ENCODE assay signal across 25 mouse cellular contexts in the genomic region with DNA sequence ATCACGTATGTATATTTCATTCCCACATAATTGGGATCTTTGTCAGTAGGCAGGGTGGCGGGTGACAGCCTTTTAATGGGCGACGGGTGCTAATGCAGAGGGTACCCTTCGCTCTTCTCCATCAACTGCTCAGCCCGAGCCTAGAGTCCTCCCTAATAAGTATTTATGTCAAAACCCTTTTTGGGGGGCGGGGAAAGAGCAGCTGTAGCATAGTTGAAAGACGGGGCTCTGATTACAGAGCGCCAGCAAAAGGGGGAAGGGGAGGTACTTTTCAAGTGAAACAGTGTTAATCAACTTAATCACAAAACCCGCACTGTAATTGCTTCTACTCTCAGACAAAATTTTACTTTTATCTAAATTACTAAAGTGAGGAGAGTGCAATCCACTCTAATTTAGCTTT.
A peak's percentile ranks its signal among the peaks of the same experiment; 100 is the strongest.
DNase-seq lines count a peak whose midpoint lies in the region; ATAC-seq and TF ChIP-seq lines count a peak whose summit lies in the region.
"Had no signal": no experiment of that assay in that cellular context is flagged by ENCODE, and none has a peak within 500 bp of the region (broad histone marks: within the 10 kb centered on the region; RNA-seq: fewer than 3 reads in every experiment).

No protein-coding gene starts in this region.

- peak; percentile 57; the same call in 1 of the 2 replicates for ATAC-seq in forebrain, embryonic 12.5 days (ENCODE audit: low FRiP score)
- ATAC-seq in midbrain, embryonic 16.5 days = peak; percentile 49; the same call in 1 of the 2 replicates
- peak; percentile 78 for ATAC-seq in forebrain, embryonic 16.5 days
- ATAC-seq: intestine, postnatal 0 days; Patski had no signal

- H3K9me3 ChIP-seq in forebrain, embryonic 12.5 days = no peaks in the 10 kb centered on the region
- H3K9me3 ChIP-seq in forebrain, embryonic 10.5 days = peaks cover 4% of the 10 kb centered on the region
- no peaks in the 10 kb centered on the region for H3K9me3 ChIP-seq in midbrain, embryonic 16.5 days (replicated peaks; ENCODE audit: control insufficient read depth, low read length, poor library complexity, severe bottlenecking)
- H3K9me3 ChIP-seq in midbrain, embryonic 10.5 days (replicated peaks) = no peaks in the 10 kb centered on the region
- H3K9me3 ChIP-seq in forebrain, embryonic 16.5 days (ENCODE audit: control insufficient read depth, low read length) = no peaks in the 10 kb centered on the region
- H3K9me3 ChIP-seq: embryonic facial prominence, embryonic 15.5 days; hindbrain, embryonic 12.5 days; hindbrain, embryonic 15.5 days had no signal

- no peak for TF ChIP-seq CTCF in left cerebral cortex, adult 2 months (IDR thresholded peaks at IDR 0.05)

- intact Hi-C loops in left cerebral cortex, adult 2 months (cut with DNase I) = no loop called here

- no peak overlapping the region for H3K27ac ChIP-seq in forebrain, embryonic 12.5 days
- H3K27ac ChIP-seq in forebrain, embryonic 10.5 days = no peak overlapping the region
- no peak overlapping the region for H3K27ac ChIP-seq in midbrain, embryonic 16.5 days (ENCODE audit: low read length)
- no peak overlapping the region for H3K27ac ChIP-seq in midbrain, embryonic 10.5 days (replicated peaks)
- no peak overlapping the region for H3K27ac ChIP-seq in forebrain, embryonic 16.5 days (ENCODE audit: low read length)
- no peak overlapping the region for H3K27ac ChIP-seq in left cerebral cortex, adult 2 months
- H3K27ac ChIP-seq: embryonic facial prominence, embryonic 15.5 days; heart, adult 2 months; hindbrain, embryonic 12.5 days; hindbrain, embryonic 15.5 days had no signal

- no peak overlapping the region for H3K4me2 ChIP-seq in forebrain, embryonic 12.5 days
- H3K4me2 ChIP-seq in midbrain, embryonic 16.5 days (ENCODE audit: low read length) = no peak overlapping the region
- H3K4me2 ChIP-seq in forebrain, embryonic 16.5 days (ENCODE audit: low read length) = no peak overlapping the region
- H3K4me2 ChIP-seq: embryonic facial prominence, embryonic 15.5 days; heart, embryonic 11.5 days; hindbrain, embryonic 12.5 days; hindbrain, embryonic 15.5 days had no signal

- 0 out of 2 replicates have a peak, but pooled peaks cover 13% of the 10 kb centered on the region for H3K27me3 ChIP-seq in forebrain, embryonic 12.5 days
- H3K27me3 ChIP-seq in forebrain, embryonic 10.5 days (ENCODE audit: poor library complexity, severe bottlenecking) = no peaks in the 10 kb centered on the region
- H3K27me3 ChIP-seq in midbrain, embryonic 16.5 days (ENCODE audit: control insufficient read depth, insufficient read depth, low read depth, low read length) = no peaks in the 10 kb centered on the region
- H3K27me3 ChIP-seq in midbrain, embryonic 10.5 days (ENCODE audit: low read depth, poor library complexity, severe bottlenecking) = no peaks in the 10 kb centered on the region
- H3K27me3 ChIP-seq in forebrain, embryonic 16.5 days (replicated peaks; ENCODE audit: control insufficient read depth, insufficient read depth, low read length) = peaks cover 12% of the 10 kb centered on the region; the same call in 1 of the 2 replicates
- H3K27me3 ChIP-seq: embryonic facial prominence, embryonic 15.5 days; hindbrain, embryonic 12.5 days; hindbrain, embryonic 15.5 days; Patski had no signal

- H3K4me3 ChIP-seq in forebrain, embryonic 12.5 days (replicated peaks) = no peak overlapping the region
- no peak overlapping the region for H3K4me3 ChIP-seq in forebrain, embryonic 10.5 days
- no peak overlapping the region for H3K4me3 ChIP-seq in midbrain, embryonic 16.5 days (ENCODE audit: low read depth, low read length)
- H3K4me3 ChIP-seq in midbrain, embryonic 10.5 days = no peak overlapping the region
- no peak overlapping the region for H3K4me3 ChIP-seq in forebrain, embryonic 16.5 days (replicated peaks; ENCODE audit: low read length)
- no peak overlapping the region for H3K4me3 ChIP-seq in left cerebral cortex, adult 2 months
- H3K4me3 ChIP-seq: embryonic facial prominence, embryonic 15.5 days; heart, adult 2 months; hindbrain, embryonic 12.5 days; hindbrain, embryonic 15.5 days had no signal

- DNase-seq in forebrain, embryonic 10.5 days (ENCODE audit: extremely low spot score, low spot score) = no peak
- DNase-seq in midbrain, embryonic 10.5 days (ENCODE audit: low spot score) = no peak
- DNase-seq in left cerebral cortex, adult 2 months (ENCODE audit: extremely low spot score in 1 of 2, low spot score in 2 of 2) = no peak
- DNase-seq in cerebellum, adult 11 months = no peak
- DNase-seq: adrenal gland, postnatal 10 days; adrenal gland, postnatal 36 days; B cell, adult 2 months; cerebellum, adult 11-12 months; cerebellum, adult 8-10 months; cerebellum, postnatal 10 days; cerebellum, postnatal 36 days; embryo, embryonic 11 days; gastrocnemius, postnatal 10 days; gastrocnemius, postnatal 36 days; heart, adult 2 months had no signal

- no peak overlapping the region for H3K9ac ChIP-seq in forebrain, embryonic 12.5 days
- no peak overlapping the region for H3K9ac ChIP-seq in midbrain, embryonic 16.5 days (ENCODE audit: low read depth, low read length)
- no peak overlapping the region for H3K9ac ChIP-seq in forebrain, embryonic 16.5 days (replicated peaks; ENCODE audit: low read depth, low read length)
- H3K9ac ChIP-seq: embryonic facial prominence, embryonic 15.5 days; hindbrain, embryonic 12.5 days; hindbrain, embryonic 15.5 days had no signal

- H3K4me1 ChIP-seq in forebrain, embryonic 12.5 days = peaks cover 10% of the 10 kb centered on the region; the same call in 1 of the 2 replicates
- no peaks in the 10 kb centered on the region for H3K4me1 ChIP-seq in forebrain, embryonic 10.5 days
- no peaks in the 10 kb centered on the region for H3K4me1 ChIP-seq in midbrain, embryonic 16.5 days (ENCODE audit: control insufficient read depth, insufficient read depth, low read length)
- H3K4me1 ChIP-seq in midbrain, embryonic 10.5 days = no peaks in the 10 kb centered on the region
- peaks cover 18% of the 10 kb centered on the region for H3K4me1 ChIP-seq in forebrain, embryonic 16.5 days (replicated peaks; ENCODE audit: control insufficient read depth, insufficient read depth, low read length)

- H3K36me3 ChIP-seq in forebrain, embryonic 12.5 days (replicated peaks) = no peaks in the 10 kb centered on the region
- no peaks in the 10 kb centered on the region for H3K36me3 ChIP-seq in forebrain, embryonic 10.5 days (replicated peaks)
- H3K36me3 ChIP-seq in midbrain, embryonic 16.5 days (ENCODE audit: control insufficient read depth, insufficient read depth, low read length) = no peaks in the 10 kb centered on the region
- no peaks in the 10 kb centered on the region for H3K36me3 ChIP-seq in midbrain, embryonic 10.5 days
- H3K36me3 ChIP-seq in forebrain, embryonic 16.5 days (ENCODE audit: control insufficient read depth, insufficient read depth) = no peaks in the 10 kb centered on the region
- H3K36me3 ChIP-seq: embryonic facial prominence, embryonic 15.5 days; G1E; hindbrain, embryonic 12.5 days; hindbrain, embryonic 15.5 days had no signal

- 71% methylated on average over 10 of the region's 10 CpGs for WGBS in forebrain, embryonic 12.5 days
- 87% methylated on average over 10 of the region's 10 CpGs for WGBS in forebrain, embryonic 10.5 days
- WGBS in midbrain, embryonic 16.5 days = 79% methylated on average over 10 of the region's 10 CpGs
- 90% methylated on average over 10 of the region's 10 CpGs for WGBS in midbrain, embryonic 10.5 days
- WGBS in forebrain, embryonic 16.5 days = 42% methylated on average over 10 of the region's 10 CpGs
